Mouse (Mus musculus) CH12.LX (cell line): Measurements from ENCODE around the gene Ctbp2. TPM values are rescaled to one million over a fixed set of nuclear protein-coding genes. Genes with fewer than 3 reads are reported as not detected.

ENCODE experiments used
- DNase-seq: peaks from one replicate; pipeline ENCODE4 v3.0.0-alpha.2; 2013; ENCODE audit errors: extremely low read depth
- H3K27ac ChIP-seq: 2 replicates; pipeline ENCODE4 v1.5.1; 2012; ENCODE audit warnings: low read depth, mild to moderate bottlenecking, control low read depth, moderate library complexity; ENCODE audit not compliant: insufficient read depth
- H3K27me3 ChIP-seq: replicated peaks from 2 replicates; pipeline ENCODE3; 2012; ENCODE audit warnings: inconsistent platforms
- H3K36me3 ChIP-seq, 2 experiments: replicated peaks in 1 of 2; 2 replicates each; pipeline versions ENCODE3 to v1.6.1; 2012; ENCODE audit warnings: inconsistent platforms in 1 of 2, low read length in 1 of 2, mild to moderate bottlenecking in 1 of 2, mixed read lengths in 1 of 2, moderate library complexity in 1 of 2; ENCODE audit not compliant: control insufficient read depth in 1 of 2, insufficient read depth in 1 of 2
- H3K4me1 ChIP-seq, 2 experiments: 2 replicates each; pipeline ENCODE4 v1.6.1; 2012; ENCODE audit warnings: inconsistent platforms in 1 of 2, moderate library complexity in 1 of 2; ENCODE audit not compliant: insufficient read depth in 2 of 2, control insufficient read depth in 1 of 2
- H3K4me2 ChIP-seq: 2 replicates; pipeline ENCODE4 v1.6.1; 2012; ENCODE audit warnings: low read depth, mild to moderate bottlenecking, control low read depth; ENCODE audit not compliant: poor library complexity, insufficient read depth, severe bottlenecking
- H3K4me3 ChIP-seq, 3 experiments: fragments of 150-350 bp in 1 of 3; sonication (generic) in 1 of 3; replicated peaks in 1 of 3; 2 replicates each; pipeline versions ENCODE3 to v1.5.1; 2011 to 2012; ENCODE audit warnings: low read depth in 2 of 3, low read length in 2 of 3, mild to moderate bottlenecking in 2 of 3, moderate library complexity in 2 of 3, control low read depth in 1 of 3, improper control_type of control experiment in 1 of 3, inconsistent platforms in 1 of 3, mixed read lengths in 1 of 3; ENCODE audit not compliant: poor library complexity in 1 of 3
- H3K79me2 ChIP-seq: replicated peaks from 2 replicates; pipeline ENCODE4 v1.6.1; 2012; ENCODE audit warnings: mild to moderate bottlenecking, moderate library complexity; ENCODE audit not compliant: control insufficient read depth, poor library complexity, insufficient read depth, severe bottlenecking; ENCODE audit errors: extremely low read depth
- H3K9ac ChIP-seq: 2 replicates; pipeline ENCODE4 v1.6.1; 2012; ENCODE audit warnings: low read depth, mild to moderate bottlenecking, control low read depth, moderate library complexity; ENCODE audit not compliant: insufficient read depth
- H3K9me3 ChIP-seq: replicated peaks from 2 replicates; pipeline ENCODE3; 2012; ENCODE audit warnings: low read length, inconsistent platforms, mixed read lengths
- CTCF ChIP-seq, 2 experiments: IDR thresholded peaks in 1 of 2; conservative IDR thresholded peaks in 1 of 2; 2 replicates each; pipeline ENCODE4 v1.5.1; 2011 to 2012; ENCODE audit warnings: low read depth in 2 of 2, low read length in 2 of 2, improper control_type of control experiment in 1 of 2, inconsistent platforms in 1 of 2, mild to moderate bottlenecking in 1 of 2, moderate library complexity in 1 of 2
- NRF1 ChIP-seq: IDR thresholded peaks from 2 replicates; pipeline ENCODE4 v1.6.1; 2014; ENCODE audit warnings: low read depth, mild to moderate bottlenecking, inconsistent platforms, low read length, improper control_type of control experiment, moderate library complexity
- RAD21 ChIP-seq: IDR thresholded peaks from 2 replicates; pipeline ENCODE4 v1.6.1; 2011; ENCODE audit warnings: low read depth, mild to moderate bottlenecking, low read length, improper control_type of control experiment, moderate library complexity
- RCOR1 ChIP-seq: conservative IDR thresholded peaks from 2 replicates; pipeline ENCODE4 v1.6.1; 2012; ENCODE audit warnings: low read depth, mild to moderate bottlenecking, inconsistent platforms, low read length, improper control_type of control experiment
- ZC3H11A ChIP-seq: IDR thresholded peaks from 2 replicates; pipeline ENCODE4 v1.6.1; 2012; ENCODE audit warnings: low read depth, mild to moderate bottlenecking, inconsistent platforms, low read length, improper control_type of control experiment
- ZKSCAN1 ChIP-seq: IDR thresholded peaks from 2 replicates; pipeline ENCODE4 v1.6.1; 2012; ENCODE audit warnings: low read depth, inconsistent platforms, low read length, improper control_type of control experiment, borderline replicate concordance
- dilution Hi-C: fragments of 300-500 bp; cut with MboI; formaldehyde crosslinking; loops from 2 replicates; pipeline ENCODE4 v1.14.3; 2020; ENCODE audit warnings: low sequenced_read_pairs; ENCODE audit not compliant: extremely low pct_unique_long_range_greater_than_20kb, extremely low pct_ligation_motif_present
- in situ Hi-C: fragments of 300-500 bp; cut with MboI; formaldehyde crosslinking; loops from 3 replicates; pipeline ENCODE4 v1.14.3; 2019; ENCODE audit warnings: low sequenced_read_pairs, low pct_ligation_motif_present, low pct_unique_long_range_greater_than_20kb, mixed read lengths
- polyA plus RNA-seq: library from polyadenylated mRNA; unstranded; fragments of >175 nt; gene quantifications from 2 replicates; pipeline ENCODE4 v1.2.1, GENCODE M21; 2012; ENCODE audit warnings: low read depth; ENCODE audit not compliant: insufficient read length
- total RNA-seq, 2 experiments: library from RNA; depleted of rRNA; stranded (reverse); fragments of 300-350 nt in 1 of 2; fragments of >200 nt in 1 of 2; gene quantifications; 2 replicates each; pipeline ENCODE4 v1.2.3; 2012 to 2014

The Ctbp2 gene
- total and polyA plus RNA-seq, 3 experiments = 0.59 to 1.1 (median 0.68) TPM

DNA sequence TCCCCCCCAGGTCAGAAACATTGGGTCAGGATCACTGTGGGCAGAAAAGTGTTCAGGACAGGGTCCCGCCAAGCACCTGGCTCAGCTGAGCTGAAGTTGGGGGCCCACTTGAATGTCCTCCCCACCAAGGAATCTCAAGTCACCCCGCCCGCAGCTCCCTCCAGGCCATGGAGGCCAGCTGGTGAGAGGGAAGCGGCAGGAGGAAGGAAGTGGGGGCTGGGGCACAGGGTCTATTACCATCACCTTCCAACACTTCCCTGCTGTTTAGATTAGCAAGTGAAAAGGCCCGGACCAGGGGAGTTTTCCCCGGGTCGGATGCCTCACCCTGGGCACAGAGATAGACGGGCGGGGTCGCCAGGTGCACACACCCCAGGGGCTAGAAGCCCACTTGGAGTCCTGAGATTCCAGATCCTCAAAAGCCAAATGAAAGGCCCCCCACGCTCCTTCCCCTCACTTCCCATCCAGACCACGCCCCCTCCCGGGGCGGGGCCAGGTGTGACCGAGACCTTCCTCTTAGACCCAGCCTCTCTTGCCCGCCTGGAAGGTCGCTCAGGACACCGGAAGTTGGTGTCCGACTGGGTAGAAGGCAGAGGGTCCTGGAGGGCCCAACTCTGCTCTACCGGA, 9.2 kb downstream of the Ctbp2 start:
- Histone ChIP-seq H3K9ac (no peak overlapping the region), H3K9me3 (no peaks in the 10 kb centered on the region), H3K4me1 (peaks cover 0 to 3% of the 10 kb centered on the region in 2 experiments; a peak in 2 of 4 replicates), H3K79me2 (no peaks in the 10 kb centered on the region), H3K4me3 (no peak overlapping the region), H3K27me3 (peaks cover 90% of the 10 kb centered on the region), H3K4me2 (no peak overlapping the region), H3K36me3 (no peaks in the 10 kb centered on the region), H3K27ac (no peak overlapping the region)
- dilution Hi-C loops = no loop called here
- TF ChIP-seq NRF1 = no peak
- no peak for TF ChIP-seq ZKSCAN1
- no peak for TF ChIP-seq RAD21
- in situ Hi-C loops = no loop called here
- no peak for DNase-seq

DNA sequence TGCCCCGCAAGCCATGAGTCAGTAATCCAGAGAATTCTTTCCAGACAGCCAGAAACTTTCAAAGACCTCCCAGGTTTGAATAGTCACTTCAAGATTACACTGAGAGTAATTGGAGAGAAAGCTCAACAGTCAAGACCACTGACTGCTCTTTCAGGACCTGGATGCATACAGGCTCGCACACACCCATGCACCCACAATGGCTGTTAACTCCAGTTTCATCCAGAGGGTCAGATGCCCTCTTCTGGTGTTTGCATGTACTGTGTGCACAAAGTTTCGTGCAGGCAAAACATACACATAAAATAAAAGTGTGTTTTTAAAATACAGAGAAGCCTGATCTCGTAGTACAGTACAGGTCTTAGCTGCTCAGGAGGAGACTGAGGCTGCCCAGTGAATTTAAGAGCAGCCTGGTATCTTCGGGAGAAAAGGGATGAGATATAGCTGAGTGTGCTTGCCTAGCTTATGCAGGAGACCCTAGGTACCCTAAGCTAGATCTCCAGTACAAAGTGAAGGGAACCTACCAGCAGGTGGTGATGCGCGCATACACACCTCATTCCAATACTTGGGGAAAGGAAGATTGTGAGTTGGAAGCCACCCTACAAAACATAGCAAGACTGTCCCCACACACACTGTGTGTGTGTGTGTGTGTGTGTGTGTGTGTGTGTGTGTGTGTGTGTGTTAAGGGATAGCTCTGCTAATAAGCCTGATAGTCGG, 10.8 kb downstream of the Ctbp2 start:
- TF ChIP-seq CTCF (conservative IDR thresholded peaks at IDR 0.05 in 1 of 2, IDR thresholded peaks at IDR 0.05 in 1 of 2; ENCODE audit: low read depth in 2 of 2, low read length in 2 of 2) (peak in 1 of 2 experiments; percentile 15; a peak in 1 of 4 replicates), RCOR1 (no peak)
- H3K9ac ChIP-seq = no peak overlapping the region
- H3K4me1 ChIP-seq = peaks cover 3 to 15% of the 10 kb centered on the region in 2 experiments; a peak in 2 of 4 replicates
- no peak overlapping the region for H3K4me2 ChIP-seq
- H3K36me3 ChIP-seq = no peaks in the 10 kb centered on the region
- no peak overlapping the region for H3K27ac ChIP-seq
- in situ Hi-C loops = no loop called here
- H3K9me3 ChIP-seq = no peaks in the 10 kb centered on the region
- dilution Hi-C loops = no loop called here
- H3K27me3 ChIP-seq = peaks cover 88% of the 10 kb centered on the region
- DNase-seq = no peak
- no peak overlapping the region for H3K4me3 ChIP-seq
- H3K79me2 ChIP-seq = no peaks in the 10 kb centered on the region

DNA sequence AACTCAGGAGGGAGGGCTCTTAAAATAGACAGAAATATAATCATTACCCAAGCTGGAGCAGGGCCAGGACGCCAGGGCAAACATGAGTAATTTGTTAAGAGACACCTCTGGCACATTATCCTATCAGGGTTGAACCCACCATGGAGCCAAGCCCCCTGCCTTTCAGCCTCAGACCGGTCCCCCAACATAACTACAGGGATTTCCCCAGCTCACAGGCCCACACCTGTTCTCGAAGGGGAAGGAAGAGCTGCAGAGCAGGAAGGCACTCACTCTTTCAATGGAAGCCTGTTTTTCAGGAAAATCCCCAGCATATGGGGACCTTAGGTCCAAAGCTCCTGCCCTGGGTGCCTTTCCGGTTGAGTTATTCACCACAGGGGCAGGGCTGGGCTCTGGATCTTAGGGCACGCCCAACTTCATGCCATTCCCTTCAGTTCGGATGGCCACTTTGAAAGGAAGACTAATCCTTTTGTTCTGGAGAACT, 11.8 kb downstream of the Ctbp2 start:
- in situ Hi-C loops = no loop called here
- H3K4me1 ChIP-seq = peaks cover 3 to 15% of the 10 kb centered on the region in 2 experiments; a peak in 2 of 4 replicates

More for the DNA sequence above, 11.8 kb downstream of the Ctbp2 start:
- H3K9ac ChIP-seq = no peak overlapping the region
- peaks cover 89% of the 10 kb centered on the region for H3K27me3 ChIP-seq
- no peaks in the 10 kb centered on the region for H3K36me3 ChIP-seq
- no peak for DNase-seq
- H3K79me2 ChIP-seq = no peaks in the 10 kb centered on the region
- no peaks in the 10 kb centered on the region for H3K9me3 ChIP-seq
- no peak for TF ChIP-seq ZC3H11A
- no peak overlapping the region for H3K4me2 ChIP-seq
- dilution Hi-C loops = no loop called here
- no peak overlapping the region for H3K27ac ChIP-seq
- H3K4me3 ChIP-seq = no peak overlapping the region
